In genomic region chr11:47020874-47021273, GRCm38 (mm10) we compare ENCODE assay signal across 13 mouse cellular contexts.
DNase-seq lines count a peak whose midpoint lies in the region.
"Had no signal": no experiment of that assay in that cellular context is flagged by ENCODE, and none has a peak within 500 bp of the region (broad histone marks: within the 10 kb centered on the region; RNA-seq: fewer than 3 reads in every experiment).

No protein-coding gene starts in this region.

- DNase-seq in adrenal gland, postnatal 10 days: peak; percentile 35
- DNase-seq in adrenal gland, adult 2 months: no peak
- DNase-seq in left cerebral cortex, postnatal 4 days: peak; percentile 1
- no peak for DNase-seq in left cerebral cortex, adult 11 months (ENCODE audit: low spot score)
- DNase-seq in heart, postnatal 14 days: peak; percentile 2 to 16
- DNase-seq in MN1 (ENCODE audit: low spot score): no peak
- no peak for DNase-seq in c-Kit-positive CD71-positive TER-119-positive erythroid progenitor cells, embryonic 14.5 days (ENCODE audit: low spot score)
- no peak for DNase-seq in B cell, adult 2 months
- DNase-seq: gastrocnemius, postnatal 10 days; kidney, adult 11 months; kidney, postnatal 4 days; layer of hippocampus, postnatal 36 days; right cerebral cortex, adult 18-20 months had no signal

- intact Hi-C loops in left cerebral cortex, postnatal 4 days (cut with DNase I): no loop called here
- intact Hi-C loops in heart, postnatal 14 days (cut with DNase I): loop anchor here (10.0 kb wide), 1 partner anchor 354 kb away; no protein-coding TSS in a partner anchor

Comparison
In these comparisons a context has a peak if more than half of its experiments do, and no peak if none do; other contexts are left out.
1. DNase-seq: peak in adrenal gland, postnatal 10 days (single experiment), left cerebral cortex, postnatal 4 days (single experiment) and heart, postnatal 14 days (2 of 2); none in adrenal gland, adult 2 months (single experiment), left cerebral cortex, adult 11 months (single experiment), MN1 (single experiment), c-Kit-positive CD71-positive TER-119-positive erythroid progenitor cells, embryonic 14.5 days (single experiment) and B cell, adult 2 months (0 of 2).